Mouse (Mus musculus) small intestine, adult 2 months (tissue): Measurements from ENCODE around the gene Dhx34. TPM values are rescaled to one million over a fixed set of nuclear protein-coding genes. Genes with fewer than 3 reads are reported as not detected.

Experiments
- H3K27ac ChIP-seq: fragments of 200-500 bp; 2 replicates; pipeline ENCODE4 v1.5.1; 2012; ENCODE audit warnings: low read depth, low read length, control low read depth, inconsistent platforms; ENCODE audit not compliant: insufficient read depth
- H3K27me3 ChIP-seq: fragments of 200-500 bp; 2 replicates; pipeline ENCODE4 v1.6.1; 2012; ENCODE audit warnings: mild to moderate bottlenecking, moderate library complexity, low read length, inconsistent platforms; ENCODE audit not compliant: control insufficient read depth, insufficient read depth
- H3K36me3 ChIP-seq: fragments of 200-500 bp; 2 replicates; pipeline ENCODE4 v1.6.1; 2012; ENCODE audit warnings: mild to moderate bottlenecking, low read length, control low read depth, inconsistent platforms; ENCODE audit not compliant: control insufficient read depth, insufficient read depth
- H3K4me1 ChIP-seq: fragments of 200-500 bp; 2 replicates; pipeline ENCODE4 v1.6.1; 2012; ENCODE audit warnings: low read length, inconsistent platforms, mixed read lengths; ENCODE audit not compliant: control insufficient read depth, insufficient read depth, insufficient read length
- H3K4me3 ChIP-seq: fragments of 200-500 bp; 2 replicates; pipeline ENCODE4 v1.5.1; 2012; ENCODE audit warnings: low read depth, mild to moderate bottlenecking, control low read depth, inconsistent platforms, low read length, moderate library complexity
- CTCF ChIP-seq: fragments of 200-500 bp; IDR thresholded peaks from 2 replicates; pipeline ENCODE4 v1.5.1; 2012; ENCODE audit warnings: low read depth, mild to moderate bottlenecking, control low read depth, inconsistent platforms, low read length, moderate library complexity, mixed read lengths; ENCODE audit not compliant: insufficient replicate concordance, insufficient read length; ENCODE audit errors: extremely low read depth
- POLR2A ChIP-seq: fragments of 200-500 bp; IDR thresholded peaks from 2 replicates; pipeline ENCODE4 v1.6.1; 2012; ENCODE audit warnings: low read depth, mild to moderate bottlenecking, control low read depth, inconsistent platforms, low read length, moderate library complexity
- WGBS: fragments of 180-500 bp; shearing (Covaris S2); methylation state at CpG from one replicate; pipeline ENCODE4 v1.1.7; 2018; 5-methylcytosine and 5-hydroxymethylcytosine counted together
- polyA plus RNA-seq: library from polyadenylated mRNA; depleted of rRNA; stranded (reverse); fragments of >200 nt; gene quantifications from 2 replicates; pipeline ENCODE4 v1.2.3, GENCODE M21; 2012; rRNA removed

Dhx34 gene
- polyA plus RNA-seq, 1 experiment, result 28.7 TPM

DNA sequence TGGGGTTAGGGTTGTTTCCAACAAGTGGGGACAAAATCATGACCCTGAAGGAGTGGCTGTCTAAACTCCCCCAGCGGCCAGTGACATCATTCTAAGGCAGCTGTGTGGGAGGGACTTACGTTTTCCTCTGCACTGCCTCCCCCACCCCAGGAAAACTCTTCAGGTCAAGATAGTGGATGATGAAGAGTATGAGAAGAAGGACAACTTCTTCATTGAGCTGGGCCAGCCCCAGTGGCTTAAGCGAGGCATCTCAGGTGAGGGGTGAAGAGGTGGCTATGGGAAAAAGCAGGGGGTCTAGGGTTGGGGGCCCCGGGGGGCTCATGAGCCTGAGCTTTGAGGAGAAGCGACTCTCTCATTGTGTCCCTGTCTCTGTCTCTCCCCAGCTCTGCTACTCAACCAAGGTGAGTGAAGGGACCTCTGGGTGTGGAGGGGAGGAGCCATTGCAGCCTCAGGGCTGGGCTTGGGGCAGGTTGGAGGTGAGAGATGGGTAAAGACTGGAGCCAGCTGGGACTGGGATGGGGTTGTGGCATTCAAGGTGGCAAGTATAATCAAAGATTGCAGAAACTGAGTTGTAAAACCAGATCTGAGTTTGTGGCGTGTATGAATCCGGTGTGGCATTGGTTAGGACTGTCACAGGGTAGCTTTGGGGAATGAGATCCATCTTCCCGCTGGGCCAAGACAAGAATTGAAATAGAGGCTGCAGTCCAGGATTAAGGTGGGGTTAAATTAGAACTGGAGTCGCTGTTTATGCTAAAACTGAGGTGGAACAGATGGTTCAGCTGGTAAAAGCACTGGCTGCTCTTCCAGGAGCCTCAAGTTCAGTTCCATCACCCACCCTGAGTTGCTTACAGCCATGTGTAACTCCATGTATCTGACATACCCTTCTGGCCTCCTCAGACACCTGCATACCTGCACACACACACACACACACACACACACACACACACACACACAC, 71.4 kb downstream of the Dhx34 start:
- no peak overlapping the region for H3K4me3 ChIP-seq
- no peaks in the 10 kb centered on the region for H3K36me3 ChIP-seq
- no peak for TF ChIP-seq POLR2A
- H3K27me3 ChIP-seq, result no peaks in the 10 kb centered on the region
- H3K4me1 ChIP-seq, result peaks cover 2% of the 10 kb centered on the region; the same call in 1 of the 2 replicates
- no peak overlapping the region for H3K27ac ChIP-seq
- 64% methylated on average over 9 of the region's 9 CpGs for WGBS

DNA sequence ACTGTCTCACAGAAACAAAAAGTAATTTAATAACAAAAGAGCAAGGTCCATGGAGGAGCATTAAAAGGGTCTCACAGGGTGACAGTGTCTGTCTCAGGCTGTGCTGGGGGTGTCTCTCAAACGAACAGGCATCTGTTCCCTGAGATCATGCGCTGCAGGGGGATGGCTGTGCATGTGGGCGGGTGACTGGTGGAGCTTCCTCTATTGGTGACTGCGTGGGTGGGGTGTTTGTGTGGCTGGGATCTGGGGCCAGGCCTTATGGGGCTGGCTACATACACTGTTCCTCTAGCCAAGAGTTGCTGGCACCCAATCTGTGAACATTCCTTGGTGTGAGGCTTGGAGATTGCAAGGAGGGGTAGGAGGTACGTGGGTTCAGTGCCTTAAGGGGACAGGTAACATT, 72.6 kb downstream of the Dhx34 start:
- Histone ChIP-seq H3K4me3 (no peak overlapping the region), H3K27ac (no peak overlapping the region), H3K27me3 (no peaks in the 10 kb centered on the region), H3K4me1 (no peaks in the 10 kb centered on the region), H3K36me3 (no peaks in the 10 kb centered on the region)
- TF ChIP-seq CTCF, result no peak
- TF ChIP-seq POLR2A, result no peak
- WGBS, result 49% methylated on average over 5 of the region's 5 CpGs

DNA sequence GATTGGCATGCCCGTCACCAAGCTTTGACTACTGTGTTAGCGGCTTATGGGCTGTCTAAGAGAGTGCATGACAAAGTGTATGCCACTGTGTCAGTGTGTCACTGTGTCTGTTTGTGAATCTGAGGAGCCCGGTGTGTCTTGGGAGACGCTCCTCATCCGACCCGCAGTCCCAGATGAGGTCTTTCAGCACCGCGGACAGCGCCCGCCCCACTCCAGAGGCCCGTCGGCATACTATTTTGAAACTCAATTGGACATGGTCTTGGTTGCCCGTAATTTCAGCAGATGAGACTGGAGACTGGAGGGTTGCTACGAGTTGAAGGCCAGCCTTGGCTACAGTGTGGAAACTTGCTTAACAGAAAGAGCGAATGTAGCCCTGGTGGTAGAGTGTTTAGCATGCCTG, 74.2 kb downstream of the Dhx34 start:
- H3K27me3 ChIP-seq, result no peaks in the 10 kb centered on the region
- H3K4me3 ChIP-seq, result no peak overlapping the region
- no peak for TF ChIP-seq CTCF
- TF ChIP-seq POLR2A, result no peak
- no peak overlapping the region for H3K27ac ChIP-seq
- H3K4me1 ChIP-seq, result no peaks in the 10 kb centered on the region
- no peaks in the 10 kb centered on the region for H3K36me3 ChIP-seq
- WGBS, result 15% methylated on average over 15 of the region's 15 CpGs

Other genes starting within 250 kb of the Dhx34 start
- gene Bicra, start 174.1 kb downstream of the Dhx34 start, polyA plus RNA-seq, result 18.7 and 31.0 TPM in 2 replicates
- gene Zfp541, start 160.2 kb downstream of the Dhx34 start, polyA plus RNA-seq, result not detected in 2 replicates
- gene Napa, start 123.6 kb downstream of the Dhx34 start, polyA plus RNA-seq, result 82.7 and 139 TPM in 2 replicates
- gene Kptn, start 102.1 kb downstream of the Dhx34 start, polyA plus RNA-seq, result 15.3 and 31.2 TPM in 2 replicates
- 1.5 and 1.9 TPM in 2 replicates for gene Slc8a2, start 92.2 kb downstream of the Dhx34 start, polyA plus RNA-seq
- gene Meis3, start 46.9 kb downstream of the Dhx34 start, polyA plus RNA-seq, result 20.3 and 21.6 TPM in 2 replicates
- 0.32 and 0.34 TPM in 2 replicates for gene C5ar2, start 22.1 kb upstream of the Dhx34 start, polyA plus RNA-seq
- gene C5ar1, start 37.5 kb upstream of the Dhx34 start, polyA plus RNA-seq, result 5.4 and 5.7 TPM in 2 replicates
- gene Inafm1, start 51.6 kb upstream of the Dhx34 start, polyA plus RNA-seq, result 61.0 and 121 TPM in 2 replicates
- 14.2 and 24.9 TPM in 2 replicates for gene Ccdc9, start 64.8 kb upstream of the Dhx34 start, polyA plus RNA-seq
- 8.3 and 50.9 TPM in 2 replicates for gene Bbc3, start 86.4 kb upstream of the Dhx34 start, polyA plus RNA-seq
- 9.8 and 15.0 TPM in 2 replicates for gene Sae1, start 165.8 kb upstream of the Dhx34 start, polyA plus RNA-seq
- 23.3 and 60.6 TPM in 2 replicates for gene Zc3h4, start 178.9 kb upstream of the Dhx34 start, polyA plus RNA-seq
- 156 and 330 TPM in 2 replicates for gene Tmem160, start 230.7 kb upstream of the Dhx34 start, polyA plus RNA-seq